Mouse (Mus musculus) urinary bladder, postnatal 10 days (tissue): ENCODE measurements around the gene Rpl36.

ENCODE experiments used
- DNase-seq: peaks from one replicate; pipeline ENCODE4 v3.0.0; 2022; ENCODE audit warnings: low spot score

Gene Rpl36

DNA sequence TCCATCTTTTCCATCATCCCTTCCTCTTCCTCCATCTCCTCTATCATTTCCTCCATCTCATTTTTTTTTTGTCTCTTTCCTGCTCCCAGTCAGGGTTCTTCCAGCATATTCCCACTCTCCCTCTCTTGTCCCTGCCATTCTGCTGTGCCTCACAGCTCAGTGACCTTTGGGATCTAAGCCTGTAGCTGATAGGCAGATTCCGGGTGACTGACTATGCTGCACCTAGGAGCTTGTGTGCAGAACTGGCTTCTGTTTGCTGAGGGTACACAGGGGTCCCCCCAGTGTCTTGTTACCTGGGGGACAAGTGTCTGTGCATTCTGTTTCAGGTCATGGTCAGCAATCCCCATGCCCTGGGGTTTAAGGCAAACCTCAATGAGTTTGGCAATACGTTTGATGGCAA, 41.6 kb downstream of the Rpl36 start:
- DNase-seq, result no peak

DNA sequence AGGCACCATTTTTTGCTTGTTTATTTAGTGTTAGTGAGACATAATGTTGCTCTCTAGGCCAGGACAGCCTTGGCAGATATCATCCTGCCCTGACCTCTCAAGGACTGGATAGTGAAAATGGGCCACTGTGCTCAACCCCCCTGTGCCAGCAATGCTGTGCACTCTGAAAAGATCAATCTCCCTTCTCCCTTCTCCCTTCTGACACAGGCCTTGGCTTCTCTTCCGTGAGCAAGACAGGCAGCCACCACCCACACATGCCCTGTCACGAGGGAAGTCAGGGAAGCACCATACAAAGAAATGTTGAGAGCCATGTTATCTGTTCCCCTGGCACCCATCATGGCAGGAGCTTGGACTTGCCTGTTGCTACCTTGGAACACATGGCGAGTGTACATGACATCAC, 42.1 kb downstream of the Rpl36 start:
- no peak for DNase-seq

- no peak for DNase-seq
Measured at GRCm38 (mm10) chr17:56656171-56656570, 43.0 kb downstream of the Rpl36 start.

DNA sequence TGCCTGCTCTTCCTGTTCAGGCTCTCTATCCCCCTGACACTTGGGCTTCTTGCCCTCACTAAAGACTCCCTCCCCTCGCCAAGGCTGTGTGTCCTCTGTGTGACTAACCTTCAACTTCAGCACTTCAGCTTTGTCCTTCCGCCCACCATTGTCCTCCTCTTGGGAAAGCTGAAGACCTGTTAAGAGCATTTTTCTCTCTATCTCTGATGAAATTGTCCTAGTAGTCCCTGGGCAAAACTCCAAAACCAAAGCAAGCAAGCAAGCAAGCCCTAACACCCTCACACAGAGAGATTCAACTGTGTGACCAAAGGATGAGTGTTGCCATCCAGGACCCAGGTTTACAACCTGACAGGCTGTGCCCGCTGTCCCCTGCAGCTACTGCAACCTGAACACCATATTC, 50.4 kb downstream of the Rpl36 start:
- DNase-seq, result no peak
